Mouse (Mus musculus) left cerebral cortex, adult 18-20 months (tissue): ENCODE measurements at regions not wholly inside any gene's neighbourhood (a gene's known extent, or its start where the extent isn't known, plus 50 kb on each side); places are given as distances from the start of the nearest gene placed in this dataset.

Experiments
- DNase-seq, 2 experiments: peaks; one replicate each; pipeline ENCODE4 v3.0.0; 2021 to 2022; ENCODE audit warnings: low spot score in 2 of 2, mixed read lengths in 1 of 2

GRCm38 (mm10) chr9:50395543-50395942 is 50.8 kb upstream of the Rpl10-ps3 start:
- DNase-seq = no peak

- DNase-seq = no peak
Observed at GRCm38 (mm10) chr9:50396051-50396450, 51.3 kb upstream of the Rpl10-ps3 start.

- DNase-seq = no peak
Observed at GRCm38 (mm10) chr9:50408396-50408795, 63.6 kb upstream of the Rpl10-ps3 start.

GRCm38 (mm10) chr9:50408845-50409244 is 64.1 kb upstream of the Rpl10-ps3 start:
- no peak for DNase-seq

- no peak for DNase-seq
Observed at GRCm38 (mm10) chr9:50412986-50413385, 68.2 kb upstream of the Rpl10-ps3 start.

- no peak for DNase-seq
Observed at GRCm38 (mm10) chr9:50413514-50414335, 69.0 kb upstream of the Rpl10-ps3 start.

- no peak for DNase-seq
Observed at GRCm38 (mm10) chr9:50414796-50415340, 70.1 kb upstream of the Rpl10-ps3 start.

GRCm38 (mm10) chr9:50416677-50417076 is 71.9 kb upstream of the Rpl10-ps3 start:
- DNase-seq = no peak

GRCm38 (mm10) chr9:50421061-50421460 is 73.3 kb upstream of the Plet1 start:
- DNase-seq = no peak

GRCm38 (mm10) chr9:50421572-50422285 is 72.6 kb upstream of the Plet1 start:
- DNase-seq = no peak

GRCm38 (mm10) chr9:50425866-50426495 is 68.3 kb upstream of the Plet1 start:
- no peak for DNase-seq

- DNase-seq = no peak
Observed at GRCm38 (mm10) chr9:50430147-50430546, 64.2 kb upstream of the Plet1 start.

- no peak for DNase-seq
Observed at GRCm38 (mm10) chr9:50433525-50433924, 60.8 kb upstream of the Plet1 start.

- no peak for DNase-seq
Observed at GRCm38 (mm10) chr9:50433978-50434377, 60.3 kb upstream of the Plet1 start.

GRCm38 (mm10) chr9:50437830-50438722 is 56.2 kb upstream of the Plet1 start:
- peak; percentile 79 to 81 for DNase-seq

GRCm38 (mm10) chr9:50438738-50439137 is 55.6 kb upstream of the Plet1 start:
- DNase-seq = no peak

GRCm38 (mm10) chr9:50440222-50440621 is 54.1 kb upstream of the Plet1 start:
- no peak for DNase-seq

- DNase-seq = no peak
Observed at GRCm38 (mm10) chr9:50440689-50441088, 53.6 kb upstream of the Plet1 start.

- peak; percentile 61 to 78 for DNase-seq
Observed at GRCm38 (mm10) chr9:50443708-50444463, 50.4 kb upstream of the Plet1 start.
